Mouse (Mus musculus): ENCODE data around the gene Guca1b.

- TF ChIP-seq POLR2A (IDR thresholded peaks at IDR 0.05; ENCODE audit: control insufficient read depth, low read depth, low read length) (no peak), CTCF (IDR thresholded peaks at IDR 0.05; ENCODE audit: control insufficient read depth, insufficient read depth, insufficient replicate concordance, low read depth, low read length) (no peak)
Observed at GRCm38 (mm10) chr17:47439396-47440028, 54.3 kb downstream of the Guca1b start.

All from testis, adult 2 months (tissue).